Mouse (Mus musculus) hindbrain, embryonic 10.5 days (tissue): Measurements from ENCODE around the gene Actg1. TPM values are rescaled to one million over a fixed set of nuclear protein-coding genes. Genes with fewer than 3 reads are reported as not detected.
"Not testable (repeated sequence)": the region's sequence is repeated elsewhere in the genome, so short reads cannot be mapped to it uniquely, and the experiment has no call there.

Experiments used
- DNase-seq: peaks from one replicate; pipeline ENCODE4 v3.0.0-alpha.2; 2017; ENCODE audit warnings: low spot score
- H3K27ac ChIP-seq: fragments of 300-500 bp; sonication (generic); 2 replicates; pipeline ENCODE4 v1.5.1; 2016; ENCODE audit warnings: mild to moderate bottlenecking, moderate library complexity
- H3K27me3 ChIP-seq: fragments of 300-500 bp; sonication (generic); 2 replicates; pipeline ENCODE4 v1.6.1; 2016; ENCODE audit warnings: mild to moderate bottlenecking; ENCODE audit not compliant: poor library complexity, insufficient read depth, severe bottlenecking
- H3K36me3 ChIP-seq: fragments of 300-500 bp; sonication (generic); 2 replicates; pipeline ENCODE4 v1.6.1; 2016; ENCODE audit warnings: mild to moderate bottlenecking, moderate library complexity
- H3K4me1 ChIP-seq: fragments of 300-500 bp; sonication (generic); replicated peaks from 2 replicates; pipeline ENCODE4 v1.6.1; 2016; ENCODE audit warnings: mild to moderate bottlenecking
- H3K4me3 ChIP-seq: fragments of 300-500 bp; sonication (generic); 2 replicates; pipeline ENCODE4 v1.5.1; 2016; ENCODE audit warnings: mild to moderate bottlenecking, moderate library complexity
- H3K9me3 ChIP-seq: fragments of 300-500 bp; sonication (generic); 2 replicates; pipeline ENCODE4 v1.6.1; 2016; ENCODE audit warnings: mild to moderate bottlenecking, moderate library complexity
- WGBS: fragments of 180-500 bp; shearing (Covaris S2); methylation state at CpG from one replicate; pipeline ENCODE4 v1.1.7; 2016; 5-methylcytosine and 5-hydroxymethylcytosine counted together
- polyA plus RNA-seq: library from polyadenylated mRNA; unstranded; fragments of >200 nt; fragmentation: Nextera tagmentation; extraction: Ambion mirVana; gene quantifications from 2 replicates; pipeline ENCODE4 v1.2.1, GENCODE M21; 2016

The Actg1 gene
- polyA plus RNA-seq, 1 experiment from 2014 or later = 3,536 TPM

DNA sequence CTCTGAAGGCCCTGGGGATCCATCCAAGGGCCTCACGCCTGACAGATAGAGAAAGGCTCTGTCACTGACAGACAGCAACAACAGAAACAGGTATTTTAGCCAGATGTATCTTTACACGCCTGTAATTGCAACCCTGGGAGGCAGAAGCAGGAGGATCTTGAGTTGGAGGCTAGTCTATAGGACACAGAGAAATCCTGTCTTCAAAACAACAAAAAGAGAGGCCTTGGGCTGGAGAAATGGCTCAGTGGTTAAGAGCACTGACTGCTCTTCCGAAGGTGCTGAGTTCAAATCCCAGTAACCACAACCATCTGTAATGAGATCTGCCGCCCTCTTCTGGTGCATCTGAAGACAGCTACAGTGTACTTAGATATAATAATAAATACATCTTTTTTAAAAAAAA, 8.6 kb upstream of the Actg1 start:
- H3K4me1 ChIP-seq = peaks cover 69% of the 10 kb centered on the region
- no peak overlapping the region for H3K4me3 ChIP-seq
- H3K36me3 ChIP-seq = no peaks in the 10 kb centered on the region
- H3K27ac ChIP-seq = no peak overlapping the region
- H3K27me3 ChIP-seq = peaks cover 10% of the 10 kb centered on the region; the same call in 1 of the 2 replicates
- 93% methylated on average over 4 of the region's 4 CpGs for WGBS
- DNase-seq = no peak
- H3K9me3 ChIP-seq = no peaks in the 10 kb centered on the region

DNA sequence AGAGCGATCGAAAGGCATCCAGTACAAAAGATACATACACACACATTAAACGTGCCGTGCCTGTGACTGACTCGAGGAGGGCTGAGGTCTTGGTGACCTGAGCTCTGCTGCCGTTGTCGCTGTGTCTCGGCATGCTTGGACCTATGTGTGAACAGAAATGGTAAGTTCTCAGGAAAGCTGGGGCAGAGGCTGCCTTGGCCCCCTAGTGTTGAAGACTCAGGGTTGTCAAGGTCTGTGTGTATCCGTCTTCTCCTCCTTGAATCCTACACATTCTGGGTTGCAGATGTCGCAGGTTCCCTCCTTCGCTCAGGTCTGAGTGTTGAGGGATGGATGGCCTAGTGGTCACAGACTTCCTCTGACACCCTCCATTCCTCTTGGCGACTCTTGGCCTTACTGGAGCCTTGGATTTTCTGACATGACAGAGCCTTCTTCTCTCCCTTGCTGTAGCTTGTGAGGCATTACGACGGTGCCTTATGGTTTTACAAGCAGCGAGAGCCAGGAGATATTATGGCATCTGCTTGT, 8.0 kb upstream of the Actg1 start:
- H3K27ac ChIP-seq = no peak overlapping the region
- H3K27me3 ChIP-seq = peaks cover 10% of the 10 kb centered on the region; the same call in 1 of the 2 replicates
- WGBS = 86% methylated on average over 15 of the region's 15 CpGs
- peaks cover 70% of the 10 kb centered on the region for H3K4me1 ChIP-seq
- H3K9me3 ChIP-seq = no peaks in the 10 kb centered on the region
- no peak for DNase-seq
- no peak overlapping the region for H3K4me3 ChIP-seq
- H3K36me3 ChIP-seq = no peaks in the 10 kb centered on the region

DNA sequence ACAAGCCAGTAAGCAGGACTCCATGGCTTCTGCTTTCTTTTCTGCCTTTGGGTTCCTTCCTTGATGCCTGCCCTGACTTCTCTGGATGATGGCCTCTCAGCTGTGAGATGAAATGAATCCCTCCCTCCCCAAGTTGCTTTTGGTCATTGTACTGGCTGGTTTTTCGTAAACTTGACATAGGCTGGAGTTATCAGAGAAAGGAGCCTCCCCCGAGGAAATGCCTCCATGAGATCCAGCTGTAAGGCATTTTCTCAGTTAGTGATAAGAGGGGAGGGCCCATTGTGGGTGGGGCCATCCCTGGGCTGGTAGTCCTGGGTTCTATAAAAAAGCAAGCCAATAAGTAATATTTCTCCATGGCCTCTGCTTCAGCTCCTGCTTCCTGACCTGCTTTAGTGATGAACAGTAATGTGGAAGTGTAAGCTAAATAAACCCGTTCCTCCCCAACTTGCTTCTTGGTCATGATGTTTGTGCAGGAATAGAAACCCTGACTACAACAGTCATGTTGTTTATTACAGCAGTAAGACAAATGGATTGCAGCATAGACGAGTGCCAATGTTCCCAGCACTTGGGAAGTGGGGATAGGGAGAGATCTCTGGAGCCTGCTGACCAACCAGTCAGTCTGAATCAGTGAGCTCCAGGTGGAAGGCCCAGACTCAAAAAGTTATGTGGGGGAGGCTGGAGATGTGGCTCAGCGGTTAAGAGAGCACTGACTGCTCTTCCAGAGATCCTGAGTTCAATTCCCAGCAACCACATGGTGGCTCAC, 7.1 kb upstream of the Actg1 start:
- Histone ChIP-seq H3K27ac (no peak overlapping the region), H3K4me3 (no peak overlapping the region), H3K27me3 (peaks cover 10% of the 10 kb centered on the region; the same call in 1 of the 2 replicates), H3K36me3 (no peaks in the 10 kb centered on the region), H3K4me1 (peaks cover 70% of the 10 kb centered on the region), H3K9me3 (no peaks in the 10 kb centered on the region)
- no peak for DNase-seq
- WGBS = 81% methylated on average over 5 of the region's 5 CpGs

DNA sequence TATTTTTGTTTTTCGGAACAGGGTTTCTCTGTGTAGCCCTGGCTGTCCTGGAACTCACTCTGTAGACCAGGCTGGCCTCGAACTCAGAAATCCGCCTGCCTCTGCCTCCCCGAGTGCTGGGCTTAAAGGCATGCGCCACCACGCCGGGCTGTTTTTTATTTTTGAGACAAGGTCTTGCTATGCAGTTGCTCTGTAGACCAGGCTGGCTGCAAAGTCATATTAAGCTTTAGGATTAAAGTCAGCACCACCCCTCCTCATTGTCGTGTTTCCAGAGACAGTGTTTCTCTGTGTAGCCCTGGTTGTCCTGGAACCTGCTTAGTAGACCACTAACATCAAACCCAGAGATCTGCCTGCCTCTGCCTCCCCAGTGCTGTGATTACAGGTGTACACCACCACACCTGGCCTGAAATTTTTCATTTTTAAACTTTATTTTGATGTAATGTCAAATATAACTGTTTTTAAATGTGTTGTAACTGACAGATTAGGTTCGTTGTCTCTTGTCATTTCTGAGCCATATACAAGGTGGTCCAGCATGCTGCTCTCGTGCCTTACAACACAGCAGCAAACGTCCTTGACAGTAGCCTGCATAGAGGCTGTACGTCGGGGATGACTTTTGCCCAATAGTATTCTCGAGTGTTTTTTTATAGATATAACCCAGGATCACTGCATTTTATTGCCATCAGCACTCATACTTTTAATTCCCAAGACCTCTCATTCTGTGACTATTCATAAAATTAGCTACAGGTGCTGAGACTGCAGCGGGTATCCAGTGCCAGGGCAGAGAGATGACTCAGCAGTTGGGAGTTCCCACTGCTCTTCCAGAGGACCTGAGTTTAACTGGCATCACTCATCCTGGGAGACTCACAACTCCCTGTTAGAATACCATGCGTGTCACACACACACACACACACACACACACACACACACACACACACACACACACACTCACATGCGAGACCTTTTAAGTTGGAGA, 6.2 kb upstream of the Actg1 start:
- H3K36me3 ChIP-seq = no peaks in the 10 kb centered on the region
- no peak overlapping the region for H3K4me3 ChIP-seq
- WGBS = 91% methylated on average over 17 of the region's 17 CpGs
- no peak for DNase-seq
- no peaks in the 10 kb centered on the region for H3K9me3 ChIP-seq
- no peak overlapping the region for H3K27ac ChIP-seq
- H3K27me3 ChIP-seq = peaks cover 10% of the 10 kb centered on the region; the same call in 1 of the 2 replicates
- peaks cover 70% of the 10 kb centered on the region for H3K4me1 ChIP-seq

DNA sequence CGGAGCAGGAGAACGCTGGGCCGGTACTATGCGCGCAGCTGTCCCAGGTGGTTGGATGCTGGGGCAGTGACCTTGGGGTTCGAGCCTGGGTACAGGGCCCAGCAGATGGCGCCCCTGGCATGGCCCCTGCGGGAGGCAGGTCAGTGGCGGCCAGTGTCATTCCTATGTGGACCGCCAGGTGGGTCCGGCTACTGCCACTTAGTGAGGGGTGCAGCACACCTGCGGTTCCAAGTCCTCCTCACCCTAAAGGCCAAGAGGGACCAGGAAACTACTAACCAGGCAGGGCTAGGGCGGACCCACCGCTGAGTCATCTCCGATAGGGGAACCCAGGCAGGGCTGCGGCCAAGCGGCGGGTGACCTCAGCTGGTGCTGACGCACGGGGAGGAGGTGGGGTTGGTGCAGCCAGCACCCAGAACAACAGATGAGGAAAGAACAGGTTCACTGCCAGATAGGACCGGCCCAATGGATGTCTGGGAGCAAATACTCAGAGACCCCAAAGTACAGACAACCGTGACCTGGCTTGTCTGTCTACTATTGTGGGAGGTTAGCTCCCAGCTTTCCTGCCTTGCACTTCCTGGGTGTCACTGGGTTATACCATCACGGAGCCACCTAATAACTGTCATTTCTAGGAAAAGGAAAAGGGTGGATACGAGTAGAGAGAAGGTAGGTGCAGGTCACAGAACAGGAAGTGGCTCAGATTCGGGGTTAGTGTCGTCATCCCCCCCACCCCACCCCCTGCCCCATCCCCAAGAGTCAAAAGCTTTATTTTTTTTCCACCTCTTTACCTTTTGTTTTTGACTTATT, 5.4 kb upstream of the Actg1 start:
- DNase-seq = peak; percentile 69
- H3K36me3 ChIP-seq = no peaks in the 10 kb centered on the region
- WGBS = 27% methylated on average over 26 of the region's 26 CpGs
- no peaks in the 10 kb centered on the region for H3K9me3 ChIP-seq
- H3K4me1 ChIP-seq = peaks cover 70% of the 10 kb centered on the region
- H3K27ac ChIP-seq = peak overlapping the region; percentile 75
- H3K4me3 ChIP-seq = peak overlapping the region; percentile 20; the same call in 1 of the 2 replicates
- peaks cover 10% of the 10 kb centered on the region; the same call in 1 of the 2 replicates for H3K27me3 ChIP-seq

DNA sequence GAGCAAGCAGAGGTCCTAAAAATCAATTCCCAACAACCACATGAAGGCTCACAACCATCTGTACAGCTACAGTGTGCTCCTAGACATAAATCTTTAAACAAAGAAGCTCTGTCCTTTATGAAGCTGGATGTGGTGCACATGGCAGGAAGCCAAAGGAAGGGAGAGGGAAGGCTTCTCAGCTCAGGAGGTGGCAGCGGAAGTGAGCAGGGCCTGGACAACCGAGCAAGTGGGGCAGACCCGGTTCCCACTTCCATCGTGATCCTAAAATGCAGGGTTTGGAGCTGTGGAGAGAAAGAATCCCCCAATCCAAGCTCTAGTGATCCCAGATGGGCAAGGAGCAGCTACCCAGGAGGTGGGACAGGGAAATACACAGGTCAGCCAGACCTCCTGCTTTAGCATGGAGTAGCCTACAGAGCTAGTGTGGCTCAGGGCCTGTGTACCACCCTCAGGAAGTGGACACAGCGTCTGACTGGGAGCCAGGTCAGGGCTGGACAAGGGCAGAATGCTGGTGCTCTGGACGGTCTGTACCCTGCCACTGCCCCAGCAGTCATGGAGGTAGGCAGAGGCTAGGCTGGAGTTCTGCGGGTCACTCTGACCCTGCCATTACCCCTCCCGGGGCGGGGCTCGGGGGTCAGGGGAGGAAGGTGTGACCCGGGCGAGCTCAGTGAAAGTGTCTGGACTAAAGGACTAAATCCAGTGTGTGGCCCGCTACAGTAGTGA, 4.4 kb upstream of the Actg1 start:
- Histone ChIP-seq H3K4me3 (peak overlapping the region; percentile 7), H3K27me3 (peaks cover 10% of the 10 kb centered on the region; the same call in 1 of the 2 replicates), H3K4me1 (peaks cover 61% of the 10 kb centered on the region), H3K36me3 (peaks cover under 1% of the 10 kb centered on the region; the same call in 1 of the 2 replicates), H3K9me3 (no peaks in the 10 kb centered on the region), H3K27ac (peak overlapping the region; percentile 75)
- WGBS = 74% methylated on average over 13 of the region's 13 CpGs
- no peak for DNase-seq

DNA sequence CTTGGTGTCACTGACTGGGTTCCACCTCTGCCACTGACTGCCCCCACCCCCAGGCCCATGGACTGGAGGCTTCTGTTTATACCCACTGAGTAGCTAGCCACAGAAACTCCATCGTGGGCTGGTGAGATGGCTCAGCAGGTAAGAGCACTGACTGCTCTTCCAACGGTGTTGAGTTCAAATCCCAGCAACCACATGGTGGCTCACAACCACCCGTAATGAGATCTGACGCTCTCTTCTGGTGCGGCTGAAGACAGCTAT, 3.7 kb upstream of the Actg1 start:
- Histone ChIP-seq H3K4me1 (peaks cover 57% of the 10 kb centered on the region), H3K27ac (0 out of 2 replicates have a peak overlapping the region, but pooled peaks have one; percentile 100), H3K27me3 (peaks cover 10% of the 10 kb centered on the region; the same call in 1 of the 2 replicates)
- not testable (repeated sequence) for DNase-seq, H3K4me3 ChIP-seq, H3K9me3 ChIP-seq, H3K36me3 ChIP-seq
- WGBS = 91% methylated on average over 5 of the region's 5 CpGs

DNA sequence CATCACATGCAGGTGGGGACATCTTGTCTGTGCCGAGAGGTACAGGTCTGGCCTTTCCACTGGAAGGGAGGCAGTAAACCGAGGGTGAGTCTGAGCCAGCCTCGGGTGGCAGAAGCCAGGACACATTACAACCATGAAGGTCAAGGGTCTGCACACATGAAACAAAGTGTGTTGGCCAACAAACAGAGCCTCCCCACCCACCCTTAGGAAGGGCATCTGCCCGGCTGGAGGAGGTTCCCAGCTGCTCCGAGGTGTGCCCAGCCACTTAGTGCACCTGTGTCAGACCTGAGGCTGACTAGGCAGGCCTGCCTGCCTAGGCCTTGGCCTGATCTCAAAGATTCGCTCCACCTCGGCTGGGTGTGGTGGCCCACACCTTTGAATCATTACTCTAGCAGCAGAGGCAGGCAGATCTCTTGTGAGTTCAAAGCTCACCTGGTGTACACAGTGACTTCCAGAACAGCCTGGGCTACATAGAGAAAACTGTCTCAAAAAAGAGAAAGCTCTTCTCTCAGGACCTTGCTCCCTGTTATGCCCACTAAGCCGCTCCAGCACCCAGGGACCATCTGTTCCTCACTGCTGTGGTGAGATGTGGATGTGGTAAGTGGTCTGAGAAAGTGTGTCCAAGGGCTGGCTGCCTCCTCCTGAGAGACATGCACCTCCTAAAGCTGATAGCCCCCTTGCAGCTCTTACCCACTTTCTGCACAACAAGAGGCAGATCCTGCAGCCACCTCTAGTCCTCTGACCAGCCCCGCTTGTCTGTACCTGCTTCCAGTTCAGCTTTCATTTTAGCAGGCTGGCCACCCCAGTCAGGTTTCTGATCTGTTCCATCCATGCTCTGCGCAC, 3.1 kb upstream of the Actg1 start:
- Histone ChIP-seq H3K4me1 (peaks cover 59% of the 10 kb centered on the region), H3K4me3 (peak overlapping the region; percentile 100), H3K27ac (peak overlapping the region; percentile 100), H3K27me3 (peaks cover 10% of the 10 kb centered on the region; the same call in 1 of the 2 replicates), H3K36me3 (peaks cover 11% of the 10 kb centered on the region), H3K9me3 (no peaks in the 10 kb centered on the region)
- no peak for DNase-seq
- WGBS = 87% methylated on average over 10 of the region's 10 CpGs

DNA sequence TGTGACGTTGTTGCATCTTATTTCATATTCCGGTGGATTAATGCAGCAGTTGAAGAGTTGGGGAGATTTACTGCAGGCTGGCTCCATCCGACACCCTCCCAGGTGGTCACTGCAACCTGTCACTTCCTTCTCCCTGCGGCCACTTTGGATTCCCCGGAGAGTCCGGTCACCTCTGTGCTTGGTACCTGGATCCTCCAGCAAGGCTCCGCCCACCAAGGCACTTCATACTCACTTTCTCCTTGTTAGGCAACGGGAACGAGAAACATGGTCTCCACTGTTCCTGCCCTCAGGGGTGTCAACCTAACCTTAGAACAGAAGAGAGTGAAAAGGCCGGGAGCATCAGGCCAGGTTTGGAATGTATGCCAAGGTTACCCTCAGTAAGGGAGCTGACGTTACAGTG, 2.4 kb upstream of the Actg1 start:
- Histone ChIP-seq H3K27ac (peak overlapping the region; percentile 100), H3K4me3 (peak overlapping the region; percentile 100), H3K4me1 (peaks cover 57% of the 10 kb centered on the region), H3K36me3 (peaks cover 14% of the 10 kb centered on the region), H3K9me3 (no peaks in the 10 kb centered on the region), H3K27me3 (peaks cover 10% of the 10 kb centered on the region; the same call in 1 of the 2 replicates)
- no peak for DNase-seq
- 22% methylated on average over 11 of the region's 11 CpGs for WGBS

DNA sequence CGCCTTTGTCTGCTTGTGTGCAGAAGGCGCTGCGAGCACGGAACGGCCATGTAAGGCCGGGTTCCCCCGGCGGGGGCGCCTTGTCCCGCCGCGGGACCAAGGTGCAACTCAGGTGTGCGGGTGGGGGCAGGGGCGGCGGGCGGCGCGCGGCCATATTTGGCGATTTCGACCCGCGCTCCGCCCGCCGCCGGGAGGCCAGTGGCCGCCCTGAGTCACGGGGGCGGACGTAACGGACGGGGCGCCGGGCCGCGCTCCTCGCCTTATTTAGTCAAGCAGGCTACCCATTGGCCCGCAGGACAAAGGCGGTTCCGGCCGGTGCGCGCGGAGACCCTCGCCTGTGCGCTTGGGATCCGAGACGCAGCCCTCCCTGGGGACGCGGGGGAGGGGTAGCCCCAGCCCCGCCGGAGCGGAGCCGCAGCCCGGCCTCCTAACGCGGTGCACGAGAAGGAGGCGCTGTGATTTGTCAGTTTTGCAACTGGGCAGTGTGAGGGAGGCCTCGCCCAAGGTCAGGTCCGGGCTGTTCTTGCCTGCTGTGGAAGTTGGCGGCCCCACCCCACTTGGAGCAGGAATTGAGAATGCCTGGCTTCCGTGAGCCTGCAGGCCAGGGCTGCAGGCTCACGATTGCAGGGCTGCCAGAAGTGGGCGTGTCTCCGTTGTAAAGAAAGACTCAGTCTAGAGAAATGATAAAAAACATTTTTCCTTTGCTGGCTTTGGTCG, 1.8 kb upstream of the Actg1 start:
- peak; percentile 97 for DNase-seq
- H3K4me1 ChIP-seq = peaks cover 60% of the 10 kb centered on the region
- H3K27me3 ChIP-seq = peaks cover 10% of the 10 kb centered on the region; the same call in 1 of the 2 replicates
- peak overlapping the region; percentile 100 for H3K4me3 ChIP-seq
- peak overlapping the region; percentile 100 for H3K27ac ChIP-seq
- H3K9me3 ChIP-seq = no peaks in the 10 kb centered on the region
- H3K36me3 ChIP-seq = peaks cover 18% of the 10 kb centered on the region
- WGBS = 3% methylated on average over 68 of the region's 68 CpGs
